Mouse (Mus musculus): ENCODE measurements around the gene Extl1. TPM values are rescaled to one million over a fixed set of nuclear protein-coding genes. Genes with fewer than 3 reads are reported as not detected.
"Not testable (repeated sequence)": the region's sequence is repeated elsewhere in the genome, so short reads cannot be mapped to it uniquely, and the experiment has no call there.

The Extl1 gene
- total RNA-seq (2021), result 1 to 10 TPM; 3.9 to 4.1 TPM

- intact Hi-C loops (cut with DNase I); DNase-seq: not testable (repeated sequence)
Observed at GRCm38 (mm10) chr4:134383750-134384149, at the start of gene Extl1. Gene Extl1, minus strand, starts transcription at chr4:134383850.

GRCm38 (mm10) chr4:134432686-134433360 lies 49.2 kb upstream of the Extl1 start:
- DNase-seq, result peak; percentile 70
- intact Hi-C loops (cut with DNase I), result no loop called here

DNA sequence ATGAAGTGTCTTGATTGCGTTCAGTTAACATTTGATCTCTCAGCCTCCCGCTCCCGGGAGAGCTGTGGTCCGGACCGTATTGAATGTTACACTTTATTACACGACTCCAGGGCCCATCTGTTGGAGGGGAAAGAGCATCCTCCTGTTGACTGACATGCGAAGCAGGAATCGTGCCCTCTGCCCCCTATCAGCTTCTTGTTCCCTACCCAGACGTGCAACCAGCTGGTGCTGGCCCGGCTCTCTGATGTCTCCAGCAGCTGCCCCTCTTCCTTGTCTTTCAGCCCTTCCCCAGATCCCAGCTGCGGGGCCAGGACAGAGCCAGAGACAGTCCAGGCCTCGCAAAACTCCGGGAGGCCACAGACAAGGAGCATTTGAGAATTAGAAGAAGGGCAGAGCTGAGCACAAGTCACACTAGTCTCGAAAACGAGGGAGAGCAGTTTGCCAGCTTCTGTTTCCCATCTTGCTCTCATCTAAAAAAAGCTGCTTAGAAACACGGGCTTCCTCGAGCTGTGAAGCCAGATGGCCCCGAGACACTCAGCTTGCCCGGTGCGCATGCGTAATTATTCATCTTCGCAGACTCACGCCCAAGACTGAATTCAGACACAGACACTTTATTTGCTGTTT lies 46.8 kb upstream of the Extl1 start:
- intact Hi-C loops (cut with DNase I), result no loop called here
- DNase-seq, result peak; percentile 87

DNA sequence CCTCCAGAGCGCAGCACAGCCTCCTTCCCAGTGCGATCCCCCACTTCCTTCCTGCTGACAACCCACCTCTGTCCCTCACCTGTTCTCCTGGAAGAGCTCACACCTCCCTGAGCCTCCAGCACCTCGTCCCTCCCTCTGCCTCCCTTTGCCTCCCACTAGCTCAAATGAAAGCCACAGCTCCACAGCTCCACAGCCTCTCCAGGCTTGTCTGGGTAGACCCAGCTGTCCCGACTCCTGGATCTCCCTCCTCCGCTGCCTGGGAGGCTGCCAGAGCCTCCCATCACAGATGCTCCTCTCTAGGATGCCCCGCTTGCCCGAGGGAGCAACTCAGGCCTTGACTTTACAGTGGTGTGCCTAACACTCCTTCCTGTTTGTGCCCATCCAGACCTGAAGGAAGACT lies 41.4 kb upstream of the Extl1 start:
- intact Hi-C loops (cut with DNase I), result no loop called here
- DNase-seq, result peak; percentile 67

- no peak for DNase-seq
- intact Hi-C loops (cut with DNase I), result no loop called here
Observed at GRCm38 (mm10) chr4:134423949-134424348, 40.3 kb upstream of the Extl1 start.

DNA sequence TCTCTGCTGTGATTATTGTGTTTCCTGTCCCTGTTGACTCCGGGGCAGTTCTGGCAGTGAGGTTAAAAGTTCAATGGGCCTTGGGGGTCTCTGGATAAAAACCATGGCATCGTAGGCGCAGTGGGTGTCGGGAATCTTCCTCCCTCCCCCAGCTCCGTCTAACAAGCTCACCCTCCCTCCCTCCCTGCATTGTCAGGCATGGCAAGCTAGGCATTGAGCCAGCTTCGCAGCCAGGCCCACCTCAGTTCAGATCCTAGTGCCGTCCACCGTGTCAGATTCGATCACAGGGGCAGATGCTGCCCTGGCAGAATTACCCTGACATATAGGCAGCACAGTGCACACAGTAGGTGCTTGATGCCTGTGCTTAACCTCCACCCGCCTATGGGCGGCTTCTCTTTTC lies 38.3 kb upstream of the Extl1 start:
- DNase-seq, result peak; percentile 54
- intact Hi-C loops (cut with DNase I), result no loop called here

- no peak for DNase-seq
- intact Hi-C loops (cut with DNase I), result no loop called here
Observed at GRCm38 (mm10) chr4:134417111-134417510, 33.5 kb upstream of the Extl1 start.

DNA sequence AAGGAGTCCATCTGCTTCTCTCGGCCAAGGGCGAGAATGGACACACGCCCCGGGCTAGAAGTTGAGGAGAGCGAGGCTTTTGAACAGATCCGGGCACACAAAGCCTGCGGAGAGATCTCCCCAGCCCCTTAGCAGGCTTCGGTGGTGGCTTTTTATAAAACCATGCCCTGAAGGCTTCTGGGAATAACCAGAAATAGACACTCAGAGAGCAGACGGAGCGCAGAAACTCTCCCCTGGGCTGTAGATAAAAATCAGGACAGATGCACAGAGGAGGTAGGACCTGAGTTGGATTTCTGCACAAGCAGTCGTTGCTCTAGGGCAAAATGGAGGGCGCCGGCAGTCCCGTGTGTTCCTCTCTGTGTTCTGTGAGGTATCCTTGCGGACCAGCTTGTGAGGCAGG lies 33.0 kb upstream of the Extl1 start:
- no peak for DNase-seq
- intact Hi-C loops (cut with DNase I), result no loop called here

- DNase-seq, result peak; percentile 45
- intact Hi-C loops (cut with DNase I), result no loop called here
Observed at GRCm38 (mm10) chr4:134416177-134416576, 32.5 kb upstream of the Extl1 start.

- intact Hi-C loops (cut with DNase I), result no loop called here
Observed at GRCm38 (mm10) chr4:134409286-134409685, 25.6 kb upstream of the Extl1 start.

DNA sequence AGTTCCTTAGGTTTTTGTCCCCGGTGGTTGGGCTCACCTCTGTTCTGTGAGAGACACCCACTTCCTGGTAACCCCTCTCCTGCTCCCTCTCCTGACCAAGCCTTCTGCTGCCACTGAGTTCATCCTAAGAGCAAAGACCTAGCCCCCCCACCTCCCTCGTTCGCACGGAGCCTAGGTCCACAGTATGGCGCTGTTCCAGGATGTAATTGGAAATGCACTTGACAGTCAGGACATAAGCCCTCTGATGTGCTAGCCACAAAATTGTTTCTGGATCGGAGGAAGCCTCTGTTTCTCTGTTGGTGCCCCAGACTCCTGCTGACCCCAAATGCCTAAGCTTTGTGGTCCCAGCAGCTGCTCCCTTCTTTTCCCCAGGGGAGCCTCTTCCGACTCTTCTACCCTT lies 20.1 kb upstream of the Extl1 start:
- DNase-seq, result no peak
- intact Hi-C loops (cut with DNase I), result no loop called here

More at GRCm38 (mm10) chr4:134409286-134409685, 25.6 kb upstream of the Extl1 start:
- peak; percentile 48 for DNase-seq

DNA sequence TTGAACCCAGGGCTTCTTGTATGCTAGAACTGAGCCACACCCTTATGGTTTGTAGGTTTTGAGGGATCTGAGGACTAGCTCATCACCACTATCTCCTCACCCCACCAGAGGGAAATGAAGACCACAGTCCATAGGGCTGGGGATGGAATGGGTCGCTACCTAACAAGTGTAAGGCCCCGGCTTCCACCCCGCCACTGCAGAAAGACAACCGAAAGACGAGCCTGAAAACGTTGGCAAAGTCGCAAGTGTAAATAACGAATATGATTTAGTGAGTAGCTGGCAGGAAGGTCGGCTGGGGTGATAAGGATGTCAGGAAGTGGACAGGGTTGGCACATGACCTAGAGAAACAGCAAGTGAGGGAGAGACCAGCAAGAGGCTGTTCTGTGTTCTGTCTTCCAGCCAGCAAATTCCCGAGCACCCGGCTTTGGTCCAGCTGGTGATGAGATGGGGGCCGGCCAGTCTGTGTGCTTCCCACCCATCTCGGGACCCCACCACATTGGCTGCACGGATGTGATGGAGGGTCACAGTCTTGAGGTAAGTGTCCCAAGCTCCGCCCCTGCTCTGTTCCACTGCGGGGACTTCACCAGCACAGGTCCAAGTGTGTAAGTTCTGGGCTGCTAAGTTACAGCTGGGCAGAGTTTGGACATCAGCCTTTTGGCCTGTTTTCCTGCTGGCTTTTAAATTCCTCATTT lies 19.1 kb upstream of the Extl1 start:
- peak; percentile 44 for DNase-seq
- intact Hi-C loops (cut with DNase I), result no loop called here

DNA sequence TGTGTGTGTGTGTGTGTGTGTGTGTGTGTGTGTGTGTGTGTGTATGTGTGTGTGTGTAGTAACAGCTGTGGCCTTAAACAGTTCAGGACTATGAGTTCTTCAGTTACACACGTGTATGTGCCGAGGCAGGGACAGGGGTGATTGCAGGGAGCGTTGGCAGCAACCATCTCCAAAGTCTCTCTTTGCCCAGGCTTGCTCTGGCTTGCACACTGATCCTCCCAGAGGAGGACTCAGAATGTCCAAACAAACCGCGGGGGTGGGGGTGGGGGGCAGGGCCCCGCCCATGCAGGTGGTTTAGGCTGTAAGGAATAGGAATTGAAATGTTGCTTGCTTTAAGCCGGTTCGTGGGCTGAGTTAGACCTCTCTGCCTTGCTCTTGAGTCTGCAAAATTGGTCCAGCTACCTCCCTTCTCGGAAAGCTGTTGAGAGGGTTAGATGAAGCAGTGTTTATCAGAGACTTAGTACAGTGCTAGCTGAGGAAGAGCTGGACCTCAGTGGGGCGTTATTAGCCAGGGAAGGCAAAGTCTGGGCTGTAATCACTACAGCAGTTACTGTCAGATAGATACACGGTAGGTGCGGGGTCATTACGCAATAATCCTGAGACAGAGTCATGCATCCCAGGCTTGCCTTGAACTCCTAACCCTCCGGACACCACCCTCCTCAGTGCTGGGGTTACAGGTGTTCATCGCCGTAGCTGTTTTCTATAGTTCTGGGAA lies 18.4 kb upstream of the Extl1 start:
- DNase-seq, result no peak
- intact Hi-C loops (cut with DNase I), result no loop called here

- intact Hi-C loops (cut with DNase I), result no loop called here
- peak; percentile 35 for DNase-seq
Observed at GRCm38 (mm10) chr4:134401181-134401661, 17.6 kb upstream of the Extl1 start.

- intact Hi-C loops (cut with DNase I), result no loop called here
- no peak for DNase-seq
Observed at GRCm38 (mm10) chr4:134400206-134400605, 16.6 kb upstream of the Extl1 start.

- no peak for DNase-seq
- intact Hi-C loops (cut with DNase I), result loop anchor here (2.0 kb wide), 2 partner anchors 71 to 81 kb away; partner anchors contain the start of gene Stmn1
Observed at GRCm38 (mm10) chr4:134397732-134398131, 14.1 kb upstream of the Extl1 start.

- intact Hi-C loops (cut with DNase I), result loop anchor here (2.0 kb wide), 2 partner anchors 72 to 82 kb away; partner anchors contain the start of gene Stmn1
- peak; percentile 74 for DNase-seq
Observed at GRCm38 (mm10) chr4:134397121-134397520, 13.5 kb upstream of the Extl1 start.

DNA sequence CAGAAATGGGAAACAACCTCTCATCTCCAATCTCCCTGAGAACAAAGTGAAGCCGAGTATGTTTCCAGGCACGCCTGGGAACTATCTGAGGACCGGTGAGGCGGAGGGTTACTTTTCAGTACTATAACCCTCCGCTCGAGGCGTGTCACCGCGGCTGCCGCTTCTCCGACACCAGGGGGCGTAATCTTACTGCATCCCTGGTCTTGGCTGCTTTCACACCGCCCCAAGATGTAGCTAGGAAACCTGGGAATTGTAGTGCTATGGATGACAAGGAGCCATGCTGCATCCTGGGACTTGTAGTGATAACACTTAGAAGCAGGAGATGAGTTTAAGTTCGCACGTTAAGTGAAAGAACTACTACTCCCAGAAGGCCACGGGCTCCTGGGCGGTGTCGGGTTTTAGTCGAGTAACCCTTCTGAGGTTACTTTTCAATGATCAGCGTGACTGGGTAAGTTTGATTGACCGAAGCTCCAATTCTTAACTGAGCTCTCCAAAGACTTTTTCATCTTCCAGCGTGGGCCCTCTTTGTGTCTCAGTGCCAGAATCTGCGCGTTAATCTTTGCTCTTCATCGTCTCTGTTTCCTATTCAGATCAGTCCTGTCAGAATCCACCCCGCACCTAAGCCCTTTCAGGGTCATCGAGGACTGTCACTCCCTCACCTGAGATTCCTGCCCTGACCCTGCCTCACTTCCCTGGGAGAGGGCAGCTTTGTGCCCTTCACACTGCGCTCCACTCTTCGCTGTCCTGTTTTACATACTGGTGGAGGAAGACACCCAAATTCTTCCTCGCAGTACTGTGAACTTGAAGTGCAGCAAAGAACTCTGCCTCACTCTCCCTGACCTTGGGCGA lies 12.6 kb upstream of the Extl1 start, which contains the start of gene Pafah2:
Gene Pafah2 (plus strand): TSS at position 344 of the 849 bp plus-strand sequence.
- peak; percentile 93 for DNase-seq
- intact Hi-C loops (cut with DNase I), result loop anchor here (2.0 kb wide), 2 partner anchors 73 to 83 kb away; partner anchors contain the start of gene Stmn1

GRCm38 (mm10) chr4:134395142-134395541 lies 11.5 kb upstream of the Extl1 start:
- intact Hi-C loops (cut with DNase I), result no loop called here
- DNase-seq, result no peak

GRCm38 (mm10) chr4:134393026-134393425 lies 9.4 kb upstream of the Extl1 start:
- intact Hi-C loops (cut with DNase I), result no loop called here
- no peak for DNase-seq
